Mouse (Mus musculus): ENCODE results near the gene Daglb.
"Not testable (repeated sequence)": the region's sequence is repeated elsewhere in the genome, so short reads cannot be mapped to it uniquely, and the experiment has no call there.

The Daglb gene

DNA sequence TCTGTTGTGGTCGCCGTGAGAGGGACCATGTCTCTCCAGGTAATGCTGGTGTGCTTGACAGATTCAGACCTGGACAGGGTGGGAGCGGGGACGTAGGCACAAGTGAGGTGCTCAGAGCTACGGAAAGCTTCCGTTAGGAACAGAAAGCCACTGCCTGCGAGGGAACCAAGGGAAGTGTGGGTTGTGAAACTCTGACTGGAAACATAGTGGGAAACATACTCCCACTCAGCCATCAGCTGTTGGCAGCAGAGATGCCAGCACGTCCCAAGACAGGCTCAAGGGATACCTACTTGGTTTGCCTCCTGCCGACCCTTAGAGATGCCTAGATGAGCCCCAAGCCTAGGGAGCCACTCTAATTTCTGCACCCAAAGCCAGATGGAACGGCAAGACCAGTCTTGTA is 22.8 kb downstream of the Daglb start:
- DNase-seq (ENCODE audit: low spot score in 2 of 2): no peak

DNA sequence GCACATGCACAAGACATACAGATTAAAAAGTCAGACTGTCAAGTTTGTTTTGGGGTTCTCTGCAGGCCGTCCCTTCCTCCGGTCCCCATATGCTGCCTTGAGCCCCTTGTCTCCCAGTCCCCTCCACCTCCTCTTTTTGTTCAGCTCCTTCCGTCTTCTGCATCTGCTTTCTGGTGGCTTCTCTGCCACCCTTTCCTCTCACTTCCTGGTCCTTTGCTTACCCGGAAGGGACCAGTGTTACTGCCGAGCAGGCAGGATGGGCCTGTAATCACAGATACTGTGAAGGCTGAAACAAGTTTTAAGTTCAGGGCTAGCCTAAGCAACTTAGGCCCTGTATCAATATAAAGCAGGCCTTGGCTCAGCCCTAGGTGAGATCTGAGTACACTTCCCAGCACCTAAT is 23.6 kb downstream of the Daglb start:
- DNase-seq (ENCODE audit: low spot score in 2 of 2): no peak

DNA sequence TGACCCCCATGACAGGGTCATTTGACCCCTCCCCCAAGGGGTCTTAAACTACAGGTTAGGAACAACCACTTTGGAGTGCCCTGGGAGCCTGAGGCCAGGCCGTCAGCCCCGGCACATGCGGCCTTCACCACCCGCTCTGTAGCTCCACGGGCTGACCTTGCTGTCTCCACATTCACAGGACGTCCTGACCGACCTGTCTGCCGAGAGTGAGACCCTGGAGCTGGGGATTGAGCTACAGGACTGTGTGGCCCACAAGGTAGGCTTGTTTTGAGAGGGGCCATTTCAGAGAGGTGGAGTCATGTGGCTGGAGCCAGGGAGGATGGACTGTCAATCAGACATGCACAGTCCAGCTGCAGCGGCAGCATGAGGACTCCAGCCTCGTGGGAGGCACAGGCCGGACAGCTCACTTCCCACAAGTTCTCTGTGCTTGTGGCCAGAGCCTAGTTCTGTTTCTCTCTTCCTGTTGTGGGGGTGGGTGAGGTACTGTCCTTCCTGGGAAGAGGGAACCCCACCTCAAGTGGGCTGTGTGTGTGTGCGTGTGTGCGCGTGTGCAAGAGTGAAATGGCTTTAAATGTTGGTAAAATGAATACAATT is 25.5 kb downstream of the Daglb start:
- no peak for DNase-seq (ENCODE audit: low spot score in 2 of 2)

DNA sequence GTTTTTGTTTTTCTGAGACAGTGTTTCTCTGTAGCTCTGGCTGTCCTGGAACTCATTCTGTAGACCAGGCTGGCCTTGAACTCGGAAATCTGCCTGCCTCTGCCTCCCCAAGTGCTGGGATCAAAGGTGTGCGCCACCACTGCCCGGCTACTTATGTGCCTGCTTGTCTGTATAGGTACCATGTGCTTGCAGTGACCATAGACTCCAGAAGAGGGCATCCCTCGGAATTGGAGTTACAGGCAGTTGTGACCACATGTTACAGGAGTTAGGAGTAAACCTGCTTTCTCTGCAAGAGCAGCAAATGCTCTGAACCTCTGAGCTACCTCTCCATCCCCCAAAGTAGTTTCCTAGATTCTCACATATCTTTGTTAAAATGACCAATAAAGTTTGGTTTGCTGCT is 27.4 kb downstream of the Daglb start:
- no peak for DNase-seq (ENCODE audit: low spot score in 2 of 2)

DNA sequence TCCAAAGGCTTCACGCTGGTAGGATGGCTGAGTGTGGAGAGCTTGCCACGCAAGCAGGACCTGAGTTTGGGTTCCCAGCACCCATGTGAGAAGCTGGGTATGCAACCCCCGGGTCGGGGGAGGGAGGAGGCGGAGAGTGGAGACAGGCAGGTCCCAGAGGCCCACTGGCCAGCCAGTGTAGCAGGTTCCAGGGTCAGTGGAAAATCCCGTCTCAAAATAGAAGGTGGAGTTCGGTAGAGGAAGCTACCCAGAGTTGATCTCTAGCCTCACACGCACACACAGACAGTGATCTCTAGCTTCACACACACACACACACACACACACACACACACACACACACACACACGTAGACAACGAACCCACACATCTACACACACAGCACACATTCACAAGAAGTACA is 28.8 kb downstream of the Daglb start:
- DNase-seq (ENCODE audit: low spot score in 2 of 2): no peak

DNA sequence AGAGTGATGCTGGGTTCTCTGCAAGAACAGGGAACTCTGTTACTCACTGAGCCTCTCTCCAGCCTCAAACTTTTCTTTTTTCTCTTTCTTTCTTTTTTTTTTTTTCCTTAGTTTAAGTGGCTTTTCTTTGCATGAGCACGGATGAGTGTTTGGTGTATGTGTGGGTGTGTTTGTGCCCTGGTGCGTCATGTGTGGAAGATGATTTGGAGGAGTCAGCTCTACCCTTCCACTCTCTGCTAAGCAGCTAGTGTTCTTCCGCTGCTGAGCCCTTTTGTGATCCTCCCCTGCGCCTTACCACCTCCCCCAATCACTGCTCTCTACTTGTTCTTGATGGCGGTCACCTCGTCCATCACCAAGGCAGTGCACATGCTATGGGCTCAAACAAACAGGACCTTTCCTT is 31.3 kb downstream of the Daglb start:
- no peak for DNase-seq (ENCODE audit: low spot score in 2 of 2)

DNA sequence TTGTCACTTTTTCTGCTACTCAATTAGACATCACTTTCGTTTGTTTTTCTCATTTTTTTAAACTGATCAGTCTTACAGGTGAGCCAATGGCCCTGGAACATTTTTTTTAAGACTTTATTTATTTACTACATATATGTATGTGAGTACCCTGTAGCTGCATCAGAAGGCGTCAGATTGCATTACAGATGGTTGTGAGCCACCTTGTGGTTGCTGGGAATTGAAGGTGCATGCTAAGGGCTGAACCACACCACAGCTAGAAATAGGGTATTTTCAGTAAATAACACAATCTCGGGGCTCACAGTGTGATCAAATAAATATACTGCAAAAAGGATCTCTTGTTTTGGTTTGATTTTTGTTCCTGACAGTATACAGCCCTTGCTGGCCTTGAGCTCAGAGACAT is 33.1 kb downstream of the Daglb start:
- no peak for DNase-seq (ENCODE audit: low spot score in 2 of 2)

DNA sequence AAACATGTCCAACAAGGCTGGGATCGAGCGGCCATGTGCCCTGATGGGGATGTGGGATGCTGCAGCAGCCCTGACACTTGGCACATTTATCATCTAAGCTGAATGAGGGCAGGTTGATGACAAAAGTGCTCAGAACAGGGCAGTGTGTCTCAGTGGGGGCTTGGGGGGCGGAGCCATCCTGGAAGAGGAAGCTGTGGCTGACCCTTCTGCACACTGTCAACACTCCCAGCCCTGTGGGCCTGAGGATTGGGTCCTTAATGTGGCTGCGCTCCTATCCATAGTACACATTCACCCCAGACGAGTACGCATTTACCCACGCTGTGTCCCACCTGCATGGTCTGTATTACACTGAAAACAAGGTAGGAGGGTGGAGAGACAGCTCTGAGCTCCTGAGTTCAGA is 34.8 kb downstream of the Daglb start:
- DNase-seq (ENCODE audit: low spot score in 2 of 2): no peak

DNA sequence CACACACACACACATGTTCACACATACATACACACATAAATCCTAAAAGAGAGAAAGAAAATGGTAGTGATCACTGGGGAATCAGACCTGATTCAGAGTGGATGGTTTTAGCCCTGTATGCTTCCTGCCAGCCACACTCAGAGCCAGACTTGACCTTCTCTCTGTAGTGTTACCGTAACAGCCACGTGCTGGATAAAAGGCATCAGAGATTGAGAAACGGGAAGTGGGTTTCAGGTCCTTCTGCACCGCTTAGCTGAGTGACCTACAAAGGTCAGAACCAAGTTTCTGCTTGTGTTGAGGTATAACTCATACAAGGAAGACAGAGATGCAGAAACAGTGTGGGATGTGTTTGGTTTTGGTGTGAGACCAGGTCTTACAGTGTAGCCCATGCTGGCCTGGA is 35.3 kb downstream of the Daglb start:
- no peak for DNase-seq (ENCODE audit: low spot score in 2 of 2)

DNA sequence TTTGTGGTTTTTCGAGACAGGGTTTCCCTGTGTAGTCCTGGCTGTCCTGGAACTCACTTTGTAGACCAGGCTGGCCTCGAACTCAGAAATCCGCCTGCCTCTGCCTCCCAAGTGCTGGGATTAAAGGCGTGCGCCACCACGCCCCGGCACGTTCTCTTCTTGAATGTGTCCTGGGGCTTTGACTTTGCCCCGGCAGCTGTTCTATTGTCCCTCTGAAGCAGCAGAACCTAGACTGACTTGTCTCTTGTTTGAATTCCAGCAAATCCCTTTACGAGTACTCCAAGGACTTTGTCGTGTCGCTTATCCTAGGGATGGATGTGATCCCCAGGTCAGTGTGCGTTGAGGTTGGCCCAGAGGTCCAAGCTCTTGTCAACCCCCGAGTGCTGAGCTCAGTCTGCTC is 36.3 kb downstream of the Daglb start:
- DNase-seq (ENCODE audit: low spot score in 2 of 2): not testable (repeated sequence)

DNA sequence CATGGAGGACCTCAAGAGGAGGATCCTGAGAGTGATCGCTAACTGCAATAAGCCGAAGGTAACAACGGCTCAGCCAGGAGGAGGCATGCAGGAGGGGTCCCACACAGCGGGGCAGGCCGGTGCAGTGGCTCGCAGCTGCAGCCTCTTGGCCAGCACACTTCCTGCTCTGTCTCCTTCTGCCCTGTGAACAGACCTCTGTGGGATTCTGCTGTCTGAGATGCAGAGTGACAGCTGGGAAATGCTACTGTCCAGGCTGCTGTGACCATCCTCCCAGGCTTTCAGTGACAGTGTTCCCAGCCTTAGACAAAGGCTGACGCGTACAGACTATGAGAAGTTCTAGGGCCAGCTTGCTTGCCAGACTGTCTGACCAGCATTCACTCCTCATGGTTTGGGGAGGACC is 36.8 kb downstream of the Daglb start:
- no peak for DNase-seq (ENCODE audit: low spot score in 2 of 2)

DNA sequence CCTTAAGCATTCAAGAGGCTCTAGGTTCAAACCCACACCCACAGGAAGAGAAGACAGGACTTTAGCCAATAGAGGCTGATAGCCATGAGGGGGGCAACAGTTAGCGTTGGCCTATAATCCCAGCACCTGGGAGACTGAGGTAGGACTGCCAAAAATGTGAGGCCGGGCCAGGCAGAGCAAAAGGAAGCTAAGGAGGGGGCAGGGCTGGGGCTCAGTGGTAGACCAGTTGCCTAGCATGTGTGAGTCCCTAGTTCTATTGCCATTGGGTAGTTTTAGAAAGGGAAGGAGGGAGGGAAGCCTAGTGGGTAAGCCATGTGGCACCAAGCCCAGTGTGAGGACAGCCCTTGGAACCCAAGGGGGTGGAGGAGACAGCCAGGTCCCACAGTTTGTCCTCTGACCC is 37.3 kb downstream of the Daglb start:
- DNase-seq (ENCODE audit: low spot score in 2 of 2): no peak

DNA sequence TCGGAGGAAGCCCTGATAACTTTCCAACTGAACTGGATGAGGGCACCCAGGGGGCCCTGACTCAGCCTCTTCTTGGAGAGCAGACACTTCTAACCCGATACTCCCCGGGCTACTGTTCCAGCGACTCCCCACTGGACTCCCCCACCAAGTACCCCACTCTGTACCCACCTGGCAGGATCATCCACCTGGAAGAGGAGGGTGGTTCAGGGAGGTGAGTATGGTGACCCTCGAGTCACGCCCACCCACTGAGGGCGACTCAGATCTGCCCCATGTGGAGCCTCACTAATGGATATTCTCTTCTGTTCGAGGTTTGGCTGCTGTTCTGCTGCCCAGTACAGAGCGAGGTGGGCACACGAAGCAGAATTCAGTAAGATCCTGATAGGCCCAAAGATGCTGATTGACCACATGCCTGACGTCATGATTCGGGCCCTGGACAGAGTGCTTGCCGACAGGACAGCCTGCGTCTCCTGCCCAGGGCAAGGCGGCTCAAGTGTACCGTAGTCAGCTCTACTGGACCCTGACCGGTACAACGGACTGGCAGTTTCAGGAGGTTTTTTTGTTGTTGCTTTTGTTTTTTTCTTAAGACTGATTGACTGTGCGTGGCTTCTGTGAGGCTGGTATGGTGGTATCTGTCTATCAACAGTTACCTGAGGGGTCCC is 38.6 kb downstream of the Daglb start:
- DNase-seq (ENCODE audit: low spot score in 2 of 2): no peak

DNA sequence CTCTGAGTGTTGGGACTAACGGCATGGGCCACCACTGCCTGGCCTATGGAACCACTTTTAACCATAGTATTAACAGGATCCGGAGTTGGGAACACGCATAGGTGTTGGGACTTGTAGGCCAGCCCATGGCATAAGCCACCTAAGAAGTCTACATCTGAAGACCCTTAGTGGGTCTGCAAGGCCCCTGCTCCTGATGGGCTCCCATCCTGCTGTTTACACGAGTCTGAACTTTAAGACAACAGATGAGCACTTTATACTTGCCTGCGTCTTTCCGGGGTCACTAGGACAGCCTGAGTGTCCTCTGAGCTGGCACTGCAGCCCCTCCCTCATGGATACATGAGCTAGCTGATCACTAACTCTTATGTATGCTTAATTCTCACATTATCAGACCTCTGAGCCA is 39.4 kb downstream of the Daglb start:
- DNase-seq (ENCODE audit: low spot score in 2 of 2): no peak

DNA sequence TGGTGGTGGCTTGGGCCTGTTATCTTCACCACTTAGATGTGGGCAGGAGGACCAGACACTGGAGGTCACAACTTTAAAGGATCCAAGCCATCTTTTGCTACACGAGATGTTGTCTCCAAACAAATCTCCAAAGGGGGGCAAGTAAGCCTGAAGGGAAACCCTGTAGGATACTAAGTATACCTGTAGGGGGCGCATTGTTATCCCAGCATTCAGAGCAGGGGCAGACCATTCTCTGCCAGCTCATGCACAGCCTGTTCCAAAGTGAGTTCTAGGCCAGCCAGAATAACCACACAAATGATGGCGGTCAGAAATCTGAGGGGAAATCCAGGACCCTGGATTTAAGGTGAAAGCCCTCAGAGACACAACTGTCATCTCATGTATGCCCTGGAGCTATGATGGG is 40.1 kb downstream of the Daglb start:
- DNase-seq (ENCODE audit: low spot score in 2 of 2): no peak

DNA sequence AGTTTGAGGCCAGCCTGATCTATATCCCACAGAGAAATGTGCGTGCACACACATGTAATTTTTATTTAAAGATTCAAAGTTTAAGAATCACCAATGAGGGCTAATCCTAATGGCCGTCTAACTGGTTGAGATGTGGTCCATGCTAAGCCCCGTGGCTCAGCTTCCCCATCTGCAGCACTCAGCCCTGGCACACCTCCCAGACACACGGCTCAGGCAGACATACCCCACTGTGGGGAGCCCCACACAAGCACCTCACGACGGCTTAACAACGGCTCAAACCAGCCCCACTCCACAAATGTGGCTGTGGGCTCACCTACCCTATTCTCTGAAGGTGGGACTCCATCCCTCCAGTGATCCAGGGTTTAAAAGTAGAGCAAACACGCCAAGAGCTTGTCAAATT is 40.7 kb downstream of the Daglb start:
- DNase-seq (ENCODE audit: low spot score in 2 of 2): no peak

DNA sequence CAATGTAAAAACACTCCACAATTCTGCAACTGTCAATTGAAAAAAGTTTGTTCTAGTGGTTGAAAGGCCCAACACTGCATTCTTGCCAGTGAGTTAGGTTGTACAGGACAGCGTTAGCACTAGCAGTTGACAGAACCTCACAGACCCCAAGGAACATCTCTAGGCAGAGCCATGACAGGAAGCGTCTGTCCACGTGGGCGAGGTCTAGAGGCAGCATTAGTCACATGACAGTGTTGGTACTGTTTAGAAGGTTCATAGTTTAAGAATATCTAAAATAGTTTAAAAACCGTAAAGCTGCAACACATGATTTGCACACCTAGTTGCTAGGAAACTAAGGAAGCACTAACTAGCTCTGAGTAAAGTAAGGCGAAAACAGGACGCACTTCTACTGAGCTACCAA is 41.2 kb downstream of the Daglb start:
- DNase-seq (ENCODE audit: low spot score in 2 of 2): no peak

DNA sequence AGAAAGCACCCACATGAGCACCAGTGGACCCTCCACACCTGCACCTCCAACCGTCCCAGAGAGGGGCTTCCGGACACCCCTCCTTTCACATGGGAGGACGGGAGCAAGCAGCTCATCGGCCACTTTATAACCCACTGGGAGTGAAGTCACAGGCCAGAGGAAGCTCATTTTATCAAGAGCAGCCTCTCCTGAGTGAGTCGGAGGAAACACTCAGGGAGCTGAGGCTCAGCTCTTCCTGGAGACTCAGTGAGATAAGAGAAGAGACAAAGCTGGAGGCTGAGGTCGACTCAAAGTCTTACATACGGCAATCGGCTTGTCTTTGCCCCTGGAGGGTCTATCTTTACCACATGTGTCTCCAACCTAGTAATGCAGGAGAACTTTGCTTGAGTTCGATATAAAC is 44.9 kb downstream of the Daglb start:
- DNase-seq (ENCODE audit: low spot score in 2 of 2): no peak

DNA sequence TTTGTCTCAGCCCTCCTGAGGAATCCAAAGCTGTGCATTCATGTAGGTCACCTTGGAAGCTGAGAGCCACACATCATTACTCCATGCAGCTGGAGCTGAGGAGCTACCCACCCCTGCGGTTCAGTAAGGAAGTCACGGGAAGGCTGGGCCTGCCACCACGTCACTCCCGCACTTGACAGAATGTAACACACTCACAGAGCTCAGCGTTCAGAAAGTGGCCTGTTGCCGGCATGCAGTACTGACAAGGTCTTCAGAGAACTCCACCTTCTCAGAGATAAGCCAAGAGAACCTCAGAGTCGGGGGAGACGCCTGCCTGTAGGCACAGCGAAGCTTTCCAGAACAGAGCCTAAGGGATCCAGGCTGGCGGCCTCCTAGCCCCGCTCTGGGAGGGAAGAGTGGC is 45.4 kb downstream of the Daglb start:
- no peak for DNase-seq (ENCODE audit: low spot score in 2 of 2)

DNA sequence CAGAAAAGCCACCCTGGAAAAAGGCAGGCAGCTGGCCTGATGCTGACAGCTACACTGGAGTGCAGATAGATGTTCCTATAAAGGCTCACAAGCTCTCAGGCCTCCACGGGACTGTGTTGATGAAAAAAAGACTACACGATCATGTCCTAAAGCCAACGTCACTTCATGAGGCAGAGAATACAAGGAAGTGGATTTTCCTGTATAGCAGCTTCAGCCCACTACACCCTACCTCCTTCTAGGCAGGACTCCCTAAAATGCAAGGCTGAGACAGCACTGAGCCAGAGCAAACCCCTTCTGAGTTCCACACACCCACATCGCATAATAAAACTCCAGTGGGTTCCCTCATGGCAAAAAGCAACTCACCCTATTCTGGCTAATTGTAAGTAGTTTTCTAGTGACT is 47.2 kb downstream of the Daglb start:
- no peak for DNase-seq (ENCODE audit: low spot score in 2 of 2)

DNA sequence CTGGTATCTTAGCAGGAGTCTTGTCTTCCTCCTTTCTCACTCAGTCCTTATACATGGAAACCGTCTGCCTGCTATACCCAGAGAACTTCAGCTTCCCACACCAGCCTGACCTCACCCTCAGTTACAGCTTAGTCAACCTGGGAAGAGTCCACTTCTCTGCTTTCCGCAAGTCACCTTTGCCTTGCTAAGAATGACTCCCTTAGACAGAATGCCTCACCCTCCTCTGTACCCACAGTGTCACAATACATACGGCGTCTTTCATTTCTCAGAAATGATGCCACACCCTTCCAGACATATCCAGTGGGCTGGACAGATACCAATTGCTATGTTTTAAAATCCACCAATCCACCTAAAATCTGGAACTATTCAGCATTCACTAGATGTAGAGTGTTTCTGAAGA is 47.9 kb downstream of the Daglb start:
- DNase-seq (ENCODE audit: low spot score in 2 of 2): no peak

DNA sequence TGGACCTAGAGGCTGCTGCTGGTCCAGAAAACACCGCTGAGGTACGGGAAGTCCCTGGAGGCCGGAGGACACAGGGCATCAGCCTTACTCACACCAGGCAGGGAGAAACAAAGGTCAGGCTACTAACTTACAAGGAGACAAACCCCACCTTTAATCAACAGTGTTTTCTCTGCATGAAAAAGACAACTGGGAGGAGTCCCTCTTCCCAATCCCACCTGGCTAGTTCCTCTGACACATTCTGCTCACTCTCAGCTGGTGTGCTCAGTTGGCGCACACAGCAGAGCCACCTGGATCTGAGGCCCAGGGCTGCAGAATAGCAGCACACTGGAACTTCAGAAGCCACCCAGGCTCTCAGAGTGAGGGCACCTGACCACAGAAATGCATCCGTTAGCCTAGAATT is 50.5 kb downstream of the Daglb start:
- DNase-seq (ENCODE audit: low spot score in 2 of 2): no peak

DNA sequence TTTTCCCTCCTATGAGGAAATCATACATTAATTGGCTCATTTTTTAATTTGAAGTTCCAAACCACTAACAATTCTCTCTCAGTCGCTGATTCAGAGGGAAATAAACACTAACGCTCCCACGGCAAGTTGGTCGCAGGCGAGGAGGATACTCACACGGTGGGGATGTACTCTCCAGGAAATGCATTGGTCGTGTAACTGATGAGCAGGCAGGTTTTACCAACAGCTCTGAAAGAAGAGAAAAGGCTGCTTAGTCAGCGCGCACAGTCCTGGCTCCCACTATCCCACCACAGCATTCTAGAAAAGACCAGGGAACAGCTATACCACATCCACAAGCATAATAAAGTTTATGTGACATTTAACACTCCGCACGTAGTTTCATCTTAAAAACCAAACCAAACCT is 52.6 kb downstream of the Daglb start:
- no peak for DNase-seq (ENCODE audit: low spot score in 2 of 2)

DNA sequence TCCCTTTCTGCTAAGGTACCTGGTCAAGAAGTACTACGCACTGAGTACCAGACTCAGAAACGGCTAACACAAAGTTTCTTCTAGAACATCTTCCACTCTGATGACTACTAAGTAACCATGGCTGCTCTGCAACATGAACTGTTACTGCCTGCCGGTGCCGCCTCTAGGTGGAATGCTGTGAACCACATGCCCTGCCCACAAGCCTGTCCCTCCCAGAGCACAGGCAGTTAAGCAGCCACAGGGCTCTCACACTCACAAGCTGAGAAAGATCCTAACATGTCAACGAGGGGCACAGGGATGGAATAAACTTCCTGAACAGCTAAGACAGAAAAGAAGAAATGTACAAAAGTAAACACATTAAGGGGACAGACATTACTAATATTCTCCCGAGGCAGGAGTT is 53.1 kb downstream of the Daglb start:
- DNase-seq (ENCODE audit: low spot score in 2 of 2): no peak
